Mouse (Mus musculus) liver, adult 2 months (tissue): Measurements from ENCODE around the gene Pkmyt1.

Experiments
- CTCF ChIP-seq: fragments of 200-500 bp; IDR thresholded peaks from 2 replicates; pipeline ENCODE4 v1.5.1; 2011; ENCODE audit warnings: low read depth, low read length, control low read depth
- POLR2A ChIP-seq: fragments of 200-500 bp; IDR thresholded peaks from 2 replicates; pipeline ENCODE4 v1.6.1; 2011; ENCODE audit warnings: low read length, control low read depth; ENCODE audit not compliant: insufficient read depth; ENCODE audit errors: extremely low read depth

DNA sequence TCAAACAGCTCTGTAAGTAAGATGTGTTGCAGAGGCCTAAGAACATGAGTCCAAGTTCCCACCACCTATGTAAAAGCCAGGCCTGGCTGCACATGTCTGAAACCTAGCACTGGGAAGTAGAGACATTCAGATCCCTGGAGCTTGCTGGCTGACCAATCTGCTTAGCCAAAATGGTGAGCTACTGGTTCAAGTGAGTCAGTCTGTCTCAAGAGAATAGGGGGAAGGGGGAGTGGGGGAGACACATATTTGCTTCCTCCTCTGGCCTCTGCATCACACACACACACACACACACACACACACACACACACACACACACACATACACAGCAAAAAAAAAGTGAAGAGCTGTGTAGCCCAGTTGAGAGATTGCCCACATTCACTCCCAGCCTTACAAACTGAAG is 57.2 kb downstream of the Pkmyt1 start:
- TF ChIP-seq CTCF (no peak), POLR2A (no peak)
